ENCODE assay signal across 39 mouse cellular contexts in genomic region chr13:3995042-3995441, GRCm38 (mm10). TPM values are rescaled to one million over a fixed set of nuclear protein-coding genes. Genes with fewer than 3 reads are reported as not detected.
DNase-seq lines count a peak whose midpoint lies in the region; ATAC-seq and TF ChIP-seq lines count a peak whose summit lies in the region.
"Had no signal": no experiment of that assay in that cellular context is flagged by ENCODE, and none has a peak within 500 bp of the region (broad histone marks: within the 10 kb centered on the region; RNA-seq: fewer than 3 reads in every experiment).

No protein-coding gene starts in this region.

- no peak overlapping the region for H3K9ac ChIP-seq in liver, embryonic 12.5 days
- H3K9ac ChIP-seq: forebrain, embryonic 13.5 days; heart, embryonic 15.5 days; kidney, embryonic 15.5 days; limb, embryonic 13.5 days; liver, embryonic 15.5 days had no signal

- no peaks in the 10 kb centered on the region for H3K27me3 ChIP-seq in liver, embryonic 12.5 days (replicated peaks)
- H3K27me3 ChIP-seq: forebrain, embryonic 13.5 days; heart, embryonic 15.5 days; kidney, embryonic 15.5 days; limb, embryonic 13.5 days; liver, embryonic 15.5 days had no signal

- no peak overlapping the region for H3K4me2 ChIP-seq in liver, embryonic 12.5 days
- H3K4me2 ChIP-seq: forebrain, embryonic 13.5 days; heart, embryonic 15.5 days; kidney, embryonic 15.5 days; limb, embryonic 13.5 days; liver, embryonic 15.5 days had no signal

- H3K4me3 ChIP-seq in liver, embryonic 12.5 days, result no peak overlapping the region
- no peak overlapping the region for H3K4me3 ChIP-seq in bone marrow, adult 2 months (replicated peaks; ENCODE audit: control insufficient read depth, low read depth, low read length)
- H3K4me3 ChIP-seq: forebrain, embryonic 13.5 days; heart, embryonic 10.5 days; heart, embryonic 15.5 days; kidney, embryonic 15.5 days; layer of hippocampus, adult 2 months; limb, embryonic 13.5 days; liver, embryonic 15.5 days had no signal

- H3K4me1 ChIP-seq in liver, embryonic 12.5 days, result no peaks in the 10 kb centered on the region
- H3K4me1 ChIP-seq in bone marrow, adult 2 months (ENCODE audit: control insufficient read depth, insufficient read depth, low read length), result no peaks in the 10 kb centered on the region
- H3K4me1 ChIP-seq: forebrain, embryonic 13.5 days; heart, embryonic 10.5 days; heart, embryonic 15.5 days; kidney, embryonic 15.5 days; limb, embryonic 13.5 days; liver, embryonic 15.5 days had no signal

- no peaks in the 10 kb centered on the region for H3K9me3 ChIP-seq in liver, embryonic 12.5 days (replicated peaks)
- H3K9me3 ChIP-seq: forebrain, embryonic 13.5 days; heart, embryonic 10.5 days; heart, embryonic 15.5 days; kidney, embryonic 15.5 days; limb, embryonic 13.5 days; liver, embryonic 15.5 days had no signal

- H3K27ac ChIP-seq in liver, embryonic 12.5 days, result no peak overlapping the region
- no peak overlapping the region for H3K27ac ChIP-seq in bone marrow, adult 2 months (ENCODE audit: control insufficient read depth, insufficient read depth, low read depth, low read length, poor library complexity)
- H3K27ac ChIP-seq: forebrain, embryonic 13.5 days; heart, embryonic 10.5 days; heart, embryonic 15.5 days; kidney, embryonic 15.5 days; layer of hippocampus, adult 2 months; limb, embryonic 13.5 days; liver, embryonic 15.5 days had no signal

- 0 out of 2 replicates have a peak, but pooled peaks have one; percentile 2 for TF ChIP-seq CTCF in bone marrow, adult 2 months (IDR thresholded peaks at IDR 0.05; ENCODE audit: control insufficient read depth, insufficient read depth, low read length)

- peak; percentile 4 for DNase-seq in liver
- DNase-seq in thymus, postnatal 4 days, result peak; percentile 8
- DNase-seq in thymus, postnatal 25 days, result no peak
- no peak for DNase-seq in cerebellum, postnatal 36 days
- no peak for DNase-seq in left cerebral cortex, adult 18-20 months (ENCODE audit: low spot score in 2 of 2)
- DNase-seq in gastrocnemius, adult 18-20 months (ENCODE audit: low spot score), result no peak
- DNase-seq: adrenal gland, postnatal 36 days; cerebellum, adult 2 months; cerebellum, postnatal 25 days; gastrocnemius, postnatal 25 days; heart, adult 11 months; kidney, adult 18-20 months; kidney, postnatal 36 days; lung, postnatal 4 days; midbrain, embryonic 14.5 days; right cerebral cortex, adult 18-20 months; spleen, adult 18-20 months had no signal

- no peak for ATAC-seq in liver, embryonic 12.5 days
- ATAC-seq: forebrain, embryonic 13.5 days; hindbrain, embryonic 16.5 days; Patski had no signal

- no peak for TF ChIP-seq POLR2A in bone marrow, adult 2 months (IDR thresholded peaks at IDR 0.05; ENCODE audit: borderline replicate concordance, control insufficient read depth, low read depth, low read length)

- WGBS in liver, embryonic 12.5 days (ENCODE audit: insufficient replicate concordance), result 79% methylated on average over 6 of the region's 7 CpGs
- WGBS in bone marrow, adult 2 months, result 85% methylated on average over 7 of the region's 7 CpGs

- H3K36me3 ChIP-seq in liver, embryonic 12.5 days, result no peaks in the 10 kb centered on the region
- H3K36me3 ChIP-seq: heart, embryonic 10.5 days; heart, embryonic 15.5 days; kidney, embryonic 15.5 days; limb, embryonic 13.5 days; liver, embryonic 15.5 days had no signal

RNA-seq across cellular contexts. Expression of gene Ucn3, which starts 49.9 kb away (rescaled TPM):
- polyA plus RNA-seq in liver, embryonic 12.5 days (2016; fragmentation: Nextera tagmentation; extraction: Ambion mirVana), result not detected in 2 replicates
- polyA plus RNA-seq in bone marrow, adult 2 months (2011; ENCODE audit: insufficient read depth, insufficient read length, low replicate concordance, missing spikeins), result not detected in 2 replicates
- under 1 TPM in 1 of 2 experiments, not detected in 1; 0.45 TPM for total RNA-seq in left cerebral cortex, adult 18-20 months (2021)
- total RNA-seq in gastrocnemius, adult 18-20 months (2021), result not detected
- total RNA-seq: adrenal gland, adult 18-20 months; adrenal gland, postnatal 36 days; ES-E14; gastrocnemius, postnatal 25 days; heart, postnatal 25 days; layer of hippocampus, adult 2 months; layer of hippocampus, postnatal 14 days; megakaryocyte-erythroid progenitor cell, adult 5-6 weeks; monocyte, adult 5-6 weeks; neutrophil, adult 5-6 weeks had no signal
- polyA plus RNA-seq: cerebellum, adult 2 months; embryonic facial prominence, embryonic 11.5 days; forebrain, embryonic 13.5 days; heart, embryonic 10.5 days; heart, embryonic 15.5 days; hindbrain, embryonic 11.5 days; kidney, embryonic 15.5 days; liver, embryonic 15.5 days; lung, embryonic 16.5 days; midbrain, embryonic 14.5 days; Patski; stomach, embryonic 16.5 days had no signal

RNA-seq across cellular contexts. Expression of gene Akr1c14, which starts 53.8 kb away (rescaled TPM):
- polyA plus RNA-seq in liver, embryonic 12.5 days (2016; fragmentation: Nextera tagmentation; extraction: Ambion mirVana), result 0.12 and 0.13 TPM in 2 replicates
- polyA plus RNA-seq in bone marrow, adult 2 months (2011; ENCODE audit: insufficient read depth, insufficient read length, low replicate concordance, missing spikeins), result 0.81 and 0.82 TPM in 2 replicates
- 1 to 10 TPM; 1.0 to 1.5 TPM for total RNA-seq in left cerebral cortex, adult 18-20 months (2021)
- 1 to 10 TPM; 2.3 to 2.6 TPM for total RNA-seq in gastrocnemius, adult 18-20 months (2021)
- total RNA-seq: megakaryocyte-erythroid progenitor cell, adult 5-6 weeks; monocyte, adult 5-6 weeks; neutrophil, adult 5-6 weeks had no signal

Comparison
In these comparisons a context has a peak if more than half of its experiments do, and no peak if none do; other contexts are left out.
1. DNase-seq: peak in liver (single experiment) and thymus, postnatal 4 days (single experiment); none in thymus, postnatal 25 days (single experiment), cerebellum, postnatal 36 days (0 of 2), left cerebral cortex, adult 18-20 months (0 of 2) and gastrocnemius, adult 18-20 months (single experiment).